Comparison of ENCODE assay signal across 14 mouse cellular contexts in genomic region chr16:43963291-43963690, GRCm38 (mm10).
"Had no signal": no experiment of that assay in that cellular context is flagged by ENCODE, and none has a peak within 500 bp of the region (broad histone marks: within the 10 kb centered on the region; RNA-seq: fewer than 3 reads in every experiment).

No protein-coding gene starts in this region.

- DNase-seq: kidney, adult 11 months; kidney, adult 8-10 months; kidney, postnatal 10 days; kidney, postnatal 36 days; layer of hippocampus, adult 9-11 months; liver, embryonic 13.5 days; lung, adult 2 months; lung, postnatal 14 days; lung, postnatal 4 days; midbrain, embryonic 14.5 days; right cerebral cortex, postnatal 4 days; thymus, adult 2 months; thymus, postnatal 14 days; thymus, postnatal 4 days had no signal
